Mouse (Mus musculus): ENCODE measurements around the gene Gpr3. TPM values are rescaled to one million over a fixed set of nuclear protein-coding genes. Genes with fewer than 3 reads are reported as not detected.

Gpr3 gene
- total RNA-seq (2021), result 1 to 10 TPM; 2.0 to 2.1 TPM

DNA sequence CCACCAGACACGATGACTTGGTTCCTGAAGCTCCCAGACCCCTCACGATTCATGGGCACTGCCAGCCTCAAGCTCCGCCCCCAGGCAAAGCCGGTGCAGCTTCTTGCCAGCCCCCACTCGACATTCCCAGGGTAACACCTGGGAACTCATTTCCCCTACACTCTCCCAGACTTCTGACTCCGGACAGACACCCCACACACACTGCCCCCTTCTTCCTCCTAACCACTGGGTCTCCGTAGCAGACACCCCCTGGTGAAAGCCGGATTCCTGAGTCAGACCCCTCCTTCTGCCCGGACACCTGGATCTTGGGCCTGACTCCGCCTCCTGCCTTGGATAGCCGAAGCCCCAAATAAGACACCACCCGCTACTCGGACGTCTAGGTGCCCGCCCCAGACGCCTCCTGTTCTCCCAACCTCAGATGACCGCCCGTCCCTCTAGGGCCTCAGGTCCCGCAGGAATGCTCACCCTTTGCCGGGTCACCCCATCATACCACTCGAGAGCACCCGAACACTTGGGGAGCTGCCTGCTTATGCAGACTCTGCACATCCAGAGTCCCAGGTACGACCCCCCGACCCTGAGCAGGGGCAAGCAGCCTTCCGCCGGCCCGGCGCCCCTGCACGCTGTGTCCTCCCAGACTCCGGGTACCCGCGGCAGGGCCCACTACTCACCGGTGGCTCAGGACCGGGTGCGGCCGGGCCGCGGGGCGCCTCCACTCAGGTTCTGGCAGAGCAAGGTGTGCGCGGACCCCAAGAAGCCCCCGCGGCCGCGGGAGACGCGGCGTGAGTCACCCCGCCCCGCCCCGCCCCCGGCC lies at the start of gene Gpr3, which contains the start of gene Cd164l2:
Gpr3 (minus strand) TSS at position 786 of the 811 bp plus-strand sequence.
Cd164l2 (plus strand) TSS at position 381 of the 811 bp plus-strand sequence.
- intact Hi-C loops (cut with DNase I), result loop anchor here (10.0 kb wide), 1 partner anchor 197 kb away; the partner anchor contains the start of gene Ahdc1
- DNase-seq, result no peak

DNA sequence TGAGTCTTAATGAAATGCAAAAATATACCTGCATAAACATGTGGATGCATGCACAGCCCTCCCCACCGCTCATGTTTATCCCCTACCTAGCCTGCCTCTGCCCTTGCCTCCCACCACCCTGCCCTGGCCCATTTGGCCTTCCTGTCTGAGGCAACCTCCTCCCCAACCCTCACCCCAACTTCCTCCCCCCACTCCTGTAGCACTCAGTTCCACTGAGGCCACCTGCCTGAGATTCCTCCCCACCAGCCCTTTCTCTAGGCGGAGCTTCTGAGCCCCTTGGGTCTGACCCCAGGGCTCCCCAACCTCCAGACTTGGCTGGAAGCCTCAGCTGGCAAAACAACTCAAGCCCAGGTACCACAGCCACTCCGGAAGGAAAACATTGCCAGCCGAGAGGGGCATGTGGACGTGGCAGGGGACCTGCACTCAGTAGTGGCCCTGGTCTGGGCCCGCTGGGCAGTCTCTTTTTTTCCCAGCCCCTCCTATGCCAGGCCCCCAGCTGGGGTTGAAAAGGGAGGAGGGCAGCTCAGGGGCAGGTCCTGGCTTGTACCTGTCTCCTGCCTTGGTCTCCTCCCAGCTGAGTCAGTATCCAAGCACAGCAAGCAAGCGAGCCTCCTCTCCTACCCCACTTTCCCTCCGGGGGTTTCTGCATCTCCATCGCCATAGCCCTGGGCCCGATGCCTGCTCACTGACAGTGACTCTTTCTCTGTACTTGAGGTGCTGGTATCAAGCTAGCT lies 49.5 kb upstream of the Gpr3 start:
- no peak for DNase-seq
- intact Hi-C loops (cut with DNase I), result no loop called here

DNA sequence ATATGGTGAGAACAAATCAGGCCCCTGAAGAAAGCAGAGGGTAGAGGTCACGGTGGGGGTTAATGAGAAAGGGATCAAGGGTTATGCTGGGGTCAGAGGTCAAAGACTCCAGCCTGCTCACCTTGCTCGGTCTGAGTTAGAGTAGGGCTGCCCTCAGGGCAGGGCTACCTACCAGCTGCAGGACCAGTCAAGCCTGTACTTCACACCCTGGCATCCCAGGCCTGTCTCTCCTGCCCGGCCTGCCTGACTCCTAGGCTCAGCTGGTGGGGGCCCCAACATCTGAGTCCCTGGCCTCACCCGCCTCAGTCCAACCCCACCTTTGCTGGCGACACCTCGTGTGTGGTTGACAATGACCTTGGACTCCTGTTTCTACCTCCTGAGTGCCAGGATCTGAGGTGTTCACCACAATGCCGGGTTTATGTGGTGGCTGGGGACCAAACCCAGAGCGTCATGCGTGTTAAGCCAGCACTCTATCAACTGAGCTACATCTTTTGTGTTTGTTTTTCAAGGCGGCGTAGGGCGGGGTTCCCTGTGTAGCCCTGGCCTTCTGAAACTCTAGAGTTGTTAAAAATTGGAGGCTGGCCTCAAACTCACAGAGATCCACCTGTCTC lies 45.6 kb upstream of the Gpr3 start:
- intact Hi-C loops (cut with DNase I), result no loop called here
- no peak for DNase-seq

DNA sequence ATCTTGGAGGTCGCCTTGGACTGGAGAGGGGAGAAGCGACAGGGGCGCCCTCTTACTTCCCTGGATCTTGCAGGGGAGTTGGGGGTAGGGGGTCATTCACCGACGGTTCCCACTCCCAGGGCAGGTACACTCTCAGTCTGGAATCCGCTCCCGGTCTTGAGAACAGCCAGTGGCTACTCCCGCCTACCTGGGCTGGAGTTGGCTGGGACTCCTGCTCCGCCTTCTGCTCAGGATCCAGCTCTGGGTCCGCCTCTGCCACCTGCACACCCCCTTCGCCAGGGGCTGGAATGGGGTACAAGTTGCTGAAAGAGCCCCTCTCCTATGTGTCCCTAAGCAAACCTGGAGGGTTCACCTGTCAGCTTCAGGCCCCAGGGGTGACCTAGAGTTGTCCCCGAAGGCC lies 44.9 kb upstream of the Gpr3 start:
- intact Hi-C loops (cut with DNase I), result no loop called here
- DNase-seq, result no peak

DNA sequence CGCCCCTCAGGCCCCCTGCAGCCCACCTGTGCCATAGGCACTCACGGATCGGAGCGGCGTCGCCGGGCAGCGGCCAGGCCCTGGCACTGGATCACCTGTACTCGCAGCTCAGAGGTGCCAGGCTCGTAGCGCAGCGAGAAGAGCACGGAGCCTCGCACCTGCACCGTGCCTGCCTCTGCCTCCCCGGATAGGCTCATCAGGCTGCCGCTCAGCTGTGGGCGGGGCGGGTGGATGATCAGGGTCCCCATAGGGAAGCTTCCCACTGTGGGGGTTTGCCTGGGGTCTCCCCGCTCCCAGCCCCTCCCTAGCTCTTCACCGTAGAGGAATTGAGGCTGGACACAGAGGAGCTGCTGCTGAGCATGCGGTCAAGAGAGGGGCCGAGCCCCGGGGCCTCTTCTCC lies 44.5 kb upstream of the Gpr3 start:
- no peak for DNase-seq
- intact Hi-C loops (cut with DNase I), result no loop called here

DNA sequence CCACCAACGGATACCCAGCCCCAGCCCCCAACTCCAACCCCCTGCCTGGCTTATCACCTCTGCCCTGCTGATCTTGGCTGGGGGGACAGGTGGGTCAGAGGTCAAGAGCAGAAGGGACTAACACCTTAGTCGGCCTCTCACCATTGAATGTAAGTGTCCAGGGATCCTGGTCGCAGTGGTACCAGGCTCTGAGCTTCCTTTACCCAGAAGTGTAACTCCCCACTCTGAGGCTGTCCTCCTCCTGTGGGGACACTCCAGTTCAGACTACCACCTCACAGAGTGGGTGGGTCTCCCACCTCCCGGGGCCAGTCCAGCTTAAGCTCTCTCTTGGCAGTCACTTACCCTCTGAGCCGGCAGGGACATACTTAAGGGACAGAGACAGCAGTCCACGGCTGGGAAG lies 43.1 kb upstream of the Gpr3 start:
- intact Hi-C loops (cut with DNase I), result no loop called here
- DNase-seq, result no peak

DNA sequence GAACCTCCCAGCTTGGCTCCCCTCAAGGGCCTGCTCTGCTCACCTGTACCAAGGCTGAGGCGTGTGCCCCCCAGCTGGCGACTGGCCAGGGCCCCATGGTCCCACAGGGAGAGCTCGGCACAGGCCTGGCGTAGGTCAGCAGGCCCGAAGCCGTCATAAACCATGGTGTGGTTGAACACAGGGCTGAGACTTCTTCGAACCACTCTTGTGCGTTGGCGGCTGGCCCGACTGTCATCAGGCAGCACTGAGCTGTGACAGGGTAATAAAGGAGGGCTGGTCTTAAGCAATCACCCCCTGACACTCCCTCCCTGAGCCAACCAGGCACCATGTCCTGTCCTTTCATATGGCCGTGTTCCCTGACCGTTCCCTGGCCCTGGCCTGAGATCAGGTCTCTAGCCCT lies 41.1 kb upstream of the Gpr3 start:
- intact Hi-C loops (cut with DNase I), result no loop called here
- no peak for DNase-seq

DNA sequence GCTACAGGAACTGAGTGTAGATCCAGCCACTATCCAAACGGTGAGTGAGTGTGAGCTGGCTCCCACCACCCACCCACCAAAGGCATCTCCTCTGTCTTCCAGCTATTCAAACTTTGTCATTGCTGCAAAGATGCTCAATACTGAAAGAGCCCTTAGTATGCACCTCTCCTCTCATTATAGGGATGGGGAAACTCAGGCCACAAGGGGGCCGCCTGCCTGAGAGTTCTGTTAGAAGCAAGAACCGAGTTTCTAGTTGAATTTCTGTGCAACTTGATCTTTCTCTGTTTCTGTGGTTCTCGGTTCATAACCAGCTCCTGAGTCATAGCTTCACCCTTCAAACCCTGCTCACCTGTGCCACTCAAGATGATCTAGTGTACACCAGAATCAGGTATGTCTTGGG lies 39.8 kb upstream of the Gpr3 start:
- no peak for DNase-seq
- intact Hi-C loops (cut with DNase I), result no loop called here

DNA sequence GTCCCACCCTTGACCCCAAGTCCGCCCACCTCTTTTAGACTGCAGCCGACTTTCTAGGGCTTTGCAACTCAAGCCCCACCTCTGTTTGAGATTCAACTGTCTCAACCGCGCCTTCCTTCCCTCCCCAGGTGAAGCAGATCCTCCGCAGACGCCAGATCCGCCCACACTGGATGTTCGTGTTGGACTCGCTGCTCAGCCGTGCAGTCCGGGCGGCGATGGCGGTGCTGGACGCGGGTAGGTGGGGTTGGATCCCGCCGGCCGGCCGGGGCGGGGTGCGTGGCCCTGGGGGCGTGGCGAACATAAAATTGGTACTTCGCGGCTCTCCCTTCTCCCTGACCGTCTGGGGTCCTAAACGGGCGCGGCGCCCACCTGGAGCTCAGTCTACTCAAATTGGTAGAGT lies 38.9 kb upstream of the Gpr3 start:
- intact Hi-C loops (cut with DNase I), result no loop called here
- no peak for DNase-seq

DNA sequence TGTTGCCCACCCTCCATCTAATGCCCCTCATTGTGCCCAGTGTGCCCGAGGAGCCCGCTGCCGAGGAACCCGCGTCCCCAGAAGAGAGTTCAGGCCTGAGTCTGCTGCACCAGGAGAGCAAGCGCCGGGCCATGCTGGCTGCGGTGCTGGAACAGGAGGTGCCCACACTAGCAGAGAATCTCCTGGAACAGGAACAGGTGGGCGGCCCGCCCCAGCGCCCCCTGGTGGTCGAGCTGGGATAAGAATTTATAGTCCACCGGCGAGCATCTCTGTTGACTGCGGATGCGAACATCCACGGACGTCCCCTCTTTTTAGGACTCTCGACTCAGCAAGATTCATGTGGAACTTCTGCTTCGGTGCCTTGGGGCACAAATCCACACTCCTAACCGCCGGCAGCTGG lies 38.3 kb upstream of the Gpr3 start:
- intact Hi-C loops (cut with DNase I), result no loop called here
- peak; percentile 87 for DNase-seq

DNA sequence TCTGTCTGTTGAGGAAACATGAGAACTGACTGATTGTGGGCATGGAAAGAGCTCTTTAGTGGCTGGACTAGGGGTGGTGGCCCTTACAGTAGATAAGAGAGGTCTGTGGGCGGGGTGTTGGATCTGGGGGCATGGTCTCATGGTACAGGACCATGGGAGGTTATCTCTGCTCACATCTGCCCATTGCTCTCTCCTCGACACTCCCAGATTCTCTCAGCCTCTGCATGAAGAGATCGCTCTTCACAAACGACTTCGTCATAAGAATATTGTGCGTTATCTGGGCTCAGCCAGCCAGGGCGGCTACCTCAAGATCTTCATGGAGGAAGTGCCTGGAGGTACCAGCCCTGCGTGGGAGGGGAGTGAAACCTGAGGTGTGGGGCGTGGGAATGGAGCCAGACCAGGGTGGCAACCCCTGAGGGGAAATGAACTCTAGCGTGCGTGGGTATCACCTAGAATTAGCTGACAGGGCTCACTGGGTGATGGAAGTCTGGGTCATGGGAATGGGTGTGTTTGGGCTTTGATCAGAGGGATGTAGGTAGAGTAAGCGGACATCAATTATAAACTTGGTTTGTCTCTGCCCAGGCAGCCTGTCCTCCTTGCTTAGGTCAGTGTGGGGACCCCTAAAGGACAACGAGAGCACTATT lies 35.6 kb upstream of the Gpr3 start:
- DNase-seq, result no peak
- intact Hi-C loops (cut with DNase I), result no loop called here

DNA sequence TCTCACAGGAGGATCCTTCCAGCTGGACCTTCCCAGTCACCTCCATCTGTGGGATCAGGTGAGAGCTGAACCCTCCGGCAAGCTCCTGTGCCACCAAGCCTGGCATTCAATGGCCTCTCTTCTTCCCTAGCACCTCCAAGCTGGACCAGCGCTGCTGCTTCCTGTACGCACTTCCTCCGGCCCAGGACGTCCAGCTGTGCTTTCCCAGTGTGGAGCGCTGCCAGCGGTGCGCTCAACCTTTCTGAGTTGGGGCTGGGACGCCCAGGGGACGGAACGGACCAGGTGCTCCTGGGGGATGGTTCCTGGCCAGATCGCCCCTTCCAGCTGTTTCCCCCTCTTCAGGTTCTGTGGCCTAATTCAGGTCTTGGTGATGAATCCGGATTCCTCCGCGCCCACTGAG lies 34.7 kb upstream of the Gpr3 start:
- intact Hi-C loops (cut with DNase I), result no loop called here

DNA sequence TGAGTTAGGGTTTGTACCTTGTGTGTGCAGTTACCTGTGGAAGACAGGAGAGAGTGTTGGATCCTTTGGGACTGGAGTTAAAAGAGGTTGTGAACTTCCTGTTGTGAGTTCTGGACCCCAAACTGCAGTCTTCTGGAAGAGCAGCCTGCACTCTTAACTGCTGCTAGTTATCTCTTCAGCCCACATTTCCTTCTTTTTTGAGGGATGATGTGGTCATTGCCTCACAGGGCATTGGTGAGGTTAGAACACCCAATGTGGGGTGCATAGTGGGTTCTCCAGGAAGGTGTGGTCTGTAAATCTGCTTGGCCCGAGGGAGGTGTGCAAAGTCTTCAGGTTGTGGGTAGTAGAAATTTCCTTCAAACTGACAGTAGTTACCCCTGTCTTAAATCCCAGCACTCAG lies 32.0 kb upstream of the Gpr3 start:
- intact Hi-C loops (cut with DNase I), result no loop called here
- DNase-seq, result no peak

More for the DNA sequence above, 34.7 kb upstream of the Gpr3 start:
- no peak for DNase-seq

DNA sequence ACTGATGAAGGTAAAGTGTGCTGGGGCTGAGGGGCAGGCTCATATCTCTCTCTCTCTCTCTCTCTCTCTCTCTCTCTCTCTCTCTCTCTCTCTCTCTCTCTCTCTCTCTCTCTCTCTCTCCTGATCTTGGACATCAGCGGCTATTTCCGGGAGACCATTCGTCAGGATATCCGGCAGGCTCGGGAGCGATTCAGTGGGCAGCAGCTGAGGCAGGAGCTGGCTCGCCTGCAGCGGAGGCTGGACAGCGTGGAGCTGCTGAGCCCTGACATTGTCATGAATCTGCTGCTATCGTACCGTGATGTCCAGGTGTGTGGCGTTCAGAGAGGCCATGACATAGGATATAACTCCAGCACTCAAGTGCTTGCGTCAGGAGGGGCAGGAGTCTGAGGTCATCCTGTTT lies 31.2 kb upstream of the Gpr3 start:
- intact Hi-C loops (cut with DNase I), result no loop called here
- DNase-seq, result no peak

DNA sequence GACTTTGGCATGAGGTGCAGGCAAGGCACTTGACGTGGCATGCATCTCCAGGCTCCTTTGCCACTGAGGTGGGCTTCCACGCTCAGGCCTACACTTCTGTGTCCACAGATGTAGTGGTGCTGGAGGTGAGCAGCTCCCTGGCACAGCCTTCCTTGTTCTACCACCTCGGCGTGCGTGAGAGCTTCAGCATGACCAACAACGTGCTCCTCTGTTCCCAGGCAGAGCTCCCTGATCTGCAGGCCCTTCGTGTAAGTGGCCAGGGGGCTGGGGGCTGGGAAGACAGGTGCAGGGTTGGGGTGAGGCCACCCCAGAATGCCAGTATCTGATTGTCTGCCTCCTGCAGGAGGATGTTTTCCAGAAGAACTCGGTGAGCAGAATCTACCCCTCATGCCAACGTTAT lies 30.4 kb upstream of the Gpr3 start:
- DNase-seq, result no peak
- intact Hi-C loops (cut with DNase I), result no loop called here

DNA sequence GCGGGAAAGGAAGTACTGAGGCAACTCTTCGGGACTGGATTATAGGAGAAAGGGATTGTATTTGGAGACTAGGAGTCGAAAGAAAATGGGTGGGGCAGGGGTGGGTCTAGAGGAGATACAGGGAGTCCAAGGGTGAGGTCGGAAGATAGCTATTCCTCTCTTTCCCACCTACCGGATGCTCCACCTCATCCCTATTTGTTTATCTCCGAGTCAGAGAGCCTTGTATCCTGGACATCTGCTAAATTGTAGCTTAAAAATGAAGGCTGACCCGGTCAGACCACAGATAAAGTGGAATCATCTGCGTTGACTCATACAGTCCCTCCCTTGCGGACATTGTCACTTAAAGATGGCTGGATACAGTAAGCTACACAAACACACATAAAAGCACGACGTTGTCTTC lies 29.6 kb upstream of the Gpr3 start:
- no peak for DNase-seq
- intact Hi-C loops (cut with DNase I), result no loop called here

DNA sequence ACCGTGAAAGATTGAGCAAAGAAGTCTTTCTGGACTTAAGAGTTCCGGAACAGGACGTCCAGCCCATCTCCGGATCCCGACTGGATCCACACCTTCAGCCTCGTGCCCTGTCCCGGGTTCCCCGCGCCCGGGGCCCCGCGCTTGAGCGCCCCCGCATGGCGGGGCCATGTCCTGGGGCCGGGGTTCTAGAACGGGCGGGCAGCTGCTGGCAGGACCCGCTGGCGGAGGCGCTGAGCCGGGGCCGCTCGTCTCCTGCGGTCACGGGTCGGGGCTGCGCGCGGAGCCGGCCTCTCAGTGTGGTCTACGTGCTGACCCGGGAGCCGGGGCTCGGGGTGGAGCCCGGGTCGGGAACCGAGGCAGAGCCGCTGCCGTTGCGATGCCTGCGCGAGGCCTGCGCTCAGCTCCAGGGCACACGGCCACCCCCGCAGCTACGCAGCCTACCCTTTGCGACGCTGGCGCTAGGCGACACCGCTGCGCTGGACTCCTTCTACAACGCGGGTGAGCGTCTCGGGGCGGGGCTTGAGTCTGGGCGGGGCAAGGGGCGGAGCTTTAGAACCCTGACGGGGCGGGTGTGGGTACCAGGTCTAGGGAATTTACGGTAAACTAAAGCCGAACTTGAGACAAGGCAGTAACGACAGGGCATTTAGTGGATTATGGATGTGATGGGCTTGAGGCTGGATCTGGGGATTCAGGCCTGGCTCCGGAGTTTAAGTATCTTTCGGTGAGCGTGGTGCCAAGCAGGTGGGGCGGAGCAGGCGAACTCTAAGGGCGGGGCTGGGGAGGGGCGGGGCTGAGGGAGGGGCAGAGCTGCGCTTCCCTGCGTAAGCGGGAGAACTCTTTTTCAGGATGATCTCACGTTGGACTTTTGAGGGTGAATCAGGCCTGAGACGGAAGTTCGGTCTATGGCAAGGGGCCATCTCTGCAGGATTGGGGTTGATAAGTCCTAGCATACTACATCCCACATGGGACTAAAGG lies 28.9 kb upstream of the Gpr3 start:
- intact Hi-C loops (cut with DNase I), result no loop called here
- peak; percentile 87 for DNase-seq

DNA sequence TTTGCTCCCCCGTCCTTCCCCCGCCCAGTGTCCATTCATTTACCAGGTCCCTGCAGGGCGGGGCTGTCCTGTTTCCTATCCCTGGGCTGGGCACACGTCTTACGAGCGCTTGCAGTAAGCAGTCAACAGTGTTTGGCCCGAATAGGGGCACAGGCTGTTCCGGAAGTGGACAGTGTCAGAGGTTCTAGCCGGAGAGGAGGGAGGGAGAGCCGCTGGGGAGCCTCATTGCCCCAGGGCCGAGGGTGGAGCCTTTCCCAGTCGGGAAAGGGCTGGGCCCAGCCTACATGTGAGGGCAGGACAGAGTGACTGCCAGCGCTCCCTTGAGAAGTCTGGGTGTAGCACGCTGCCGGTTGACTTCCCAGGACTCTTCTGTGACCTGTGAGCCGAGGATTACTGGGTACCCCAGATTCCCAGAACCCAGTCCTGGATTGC lies 28.2 kb upstream of the Gpr3 start, which contains the start of gene Map3k6:
Map3k6 (plus strand) TSS at position 329 of the 432 bp plus-strand sequence.
- DNase-seq, result no peak
- intact Hi-C loops (cut with DNase I), result no loop called here

DNA sequence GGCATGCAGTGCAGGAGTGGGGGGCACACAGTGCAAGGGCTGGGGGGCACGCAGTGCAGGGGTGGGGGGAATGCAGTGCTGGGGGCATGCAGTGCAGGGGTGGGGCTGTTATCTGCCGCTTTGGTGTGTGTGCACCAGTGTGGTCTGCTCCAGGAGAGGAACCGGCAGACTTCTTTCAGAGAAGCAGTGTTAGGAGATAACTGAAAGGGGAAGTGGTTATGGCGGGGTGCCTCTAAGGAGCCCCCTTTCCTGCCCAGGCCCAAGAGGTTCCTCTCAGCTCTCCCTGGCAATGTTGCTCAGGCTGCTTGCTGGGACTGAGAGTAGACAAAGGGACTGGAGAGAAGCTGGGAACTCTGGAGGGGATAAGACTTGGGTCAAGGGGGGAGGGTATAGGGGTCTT lies 25.6 kb upstream of the Gpr3 start:
- intact Hi-C loops (cut with DNase I), result no loop called here
- DNase-seq, result no peak

DNA sequence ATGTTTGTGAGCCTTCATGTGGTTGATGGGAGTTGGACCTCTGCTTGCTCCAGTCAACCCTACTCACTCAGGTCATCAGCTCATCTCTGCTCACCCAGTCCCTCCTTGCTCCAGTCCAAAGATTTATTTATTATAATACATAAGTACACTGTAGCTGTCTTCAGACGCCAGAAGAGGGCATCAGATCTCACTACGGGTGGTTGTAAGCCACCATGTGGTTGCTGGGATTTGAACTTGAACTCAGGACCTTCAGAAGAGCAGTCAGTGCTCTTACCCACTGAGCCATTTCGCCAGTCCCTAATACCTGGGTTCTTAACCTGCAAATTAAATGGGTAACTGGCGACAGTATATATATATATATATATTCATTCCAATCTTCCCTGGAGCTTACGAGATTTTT lies 23.1 kb upstream of the Gpr3 start:
- DNase-seq, result no peak
- intact Hi-C loops (cut with DNase I), result no loop called here
